Mouse (Mus musculus): Measurements from ENCODE around the gene Rnf145. TPM values are rescaled to one million over a fixed set of nuclear protein-coding genes. Genes with fewer than 3 reads are reported as not detected.

Gene Rnf145
- 59.6 and 95.5 TPM in 2 replicates for total RNA-seq (2023)

GRCm38 (mm10) chr11:44518281-44519095, at the start of gene Rnf145:
Gene Rnf145, plus strand, starts transcription at chr11:44518964.

GRCm38 (mm10) chr11:44470432-44471336, 48.1 kb upstream of the Rnf145 start, which contains the start of gene Ublcp1:
Gene Ublcp1, minus strand, starts transcription at chr11:44470498.

Other genes with a start within 250 kb of the Rnf145 start
- gene Il12b, start 118.9 kb upstream of the Rnf145 start, total RNA-seq (2023) = not detected in 2 replicates
- 29.1 and 36.2 TPM in 2 replicates for gene Ublcp1, start 48.5 kb upstream of the Rnf145 start, total RNA-seq (2023)
- 5.1 and 8.4 TPM in 2 replicates for gene Ebf1, start 98.4 kb downstream of the Rnf145 start, total RNA-seq (2023)

All from neutrophil, adult 65 days (primary cell).